Mouse (Mus musculus) effector memory CD4-positive, alpha-beta T cell, adult 5 months (primary cell): ENCODE data around the gene Zfp994. TPM values are rescaled to one million over a fixed set of nuclear protein-coding genes. Genes with fewer than 3 reads are reported as not detected.

Experiments used
- polyA plus RNA-seq: library from polyadenylated mRNA; unstranded; fragments of 100-300 nt; shearing (Covaris generic); gene quantifications from one replicate; pipeline ENCODE4 v1.2.1, GENCODE M21; 2017

The Zfp994 gene
- 2.9 TPM for polyA plus RNA-seq

DNA sequence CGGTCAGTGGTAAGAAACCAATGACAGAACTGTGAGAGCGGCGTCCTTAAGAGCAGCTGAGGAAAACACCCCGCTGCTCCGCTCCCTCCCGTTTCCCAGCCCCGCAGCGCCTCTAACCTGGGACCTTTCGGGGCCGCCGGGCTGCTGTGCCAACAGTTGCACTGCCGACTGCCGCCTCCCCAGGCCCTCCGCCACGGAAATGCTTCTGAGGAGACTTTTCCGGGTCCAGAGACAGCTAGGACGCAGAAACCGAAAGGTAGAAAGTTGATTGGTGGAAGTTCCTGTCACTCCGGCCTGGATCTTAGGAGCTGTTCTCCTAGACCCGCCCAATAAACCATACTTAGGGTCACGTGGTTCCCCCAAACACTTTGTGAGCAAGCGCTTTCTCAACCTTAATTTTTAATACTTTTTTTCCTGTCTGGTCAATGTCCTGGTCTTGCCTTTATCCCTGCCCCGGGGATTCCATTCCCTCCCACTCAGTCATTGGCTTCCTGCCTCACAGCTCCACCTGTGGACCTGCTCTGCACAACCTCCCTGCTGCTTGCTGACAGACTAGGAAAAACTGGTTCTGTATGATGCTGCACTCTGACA, at the start of gene Zfp994:
Gene Zfp994, minus strand, starts transcription at position 195 of the 591 bp plus-strand sequence.

DNA sequence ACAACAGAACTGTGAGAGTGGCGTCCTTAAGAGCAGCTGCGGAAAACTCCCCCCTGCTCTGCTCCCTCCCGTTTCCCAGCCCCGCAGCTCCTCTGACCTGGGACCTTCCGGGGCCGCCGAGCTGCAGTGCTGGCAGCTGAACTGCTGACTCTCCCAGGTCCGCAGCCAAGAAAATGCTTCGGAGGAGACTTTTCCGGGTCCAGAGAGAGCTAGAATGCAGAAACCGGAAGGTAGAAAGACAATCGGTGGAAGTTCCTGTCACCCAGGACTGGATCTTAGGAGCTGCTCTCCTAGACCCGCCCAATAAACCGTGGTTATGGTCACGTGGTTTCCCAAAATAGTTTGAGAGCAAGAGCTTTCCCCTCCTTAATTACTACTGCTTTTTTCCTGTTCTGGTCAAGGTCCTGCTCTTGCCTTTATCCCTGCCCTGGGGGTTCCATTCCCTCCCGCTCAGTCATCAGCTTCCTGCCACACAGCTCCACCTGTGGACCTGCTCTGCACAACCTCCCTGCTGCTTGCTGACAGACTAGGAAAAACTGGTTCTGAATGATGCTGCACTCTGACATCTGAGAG, 59.6 kb downstream of the Zfp994 start, which contains the start of gene Zfp947:
Gene Zfp947, minus strand, starts transcription at position 469 of the 573 bp plus-strand sequence.

Other genes starting within 250 kb of the Zfp994 start
- 0.80 TPM for gene Zfp947, start 59.4 kb downstream of the Zfp994 start, polyA plus RNA-seq
- gene CT030661.1, start 89.2 kb upstream of the Zfp994 start, polyA plus RNA-seq, result 12.6 TPM
- 7.2 TPM for gene Zfp944, start 135.8 kb upstream of the Zfp994 start, polyA plus RNA-seq
- 15.4 TPM for gene Zfp758, start 135.8 kb upstream of the Zfp994 start, polyA plus RNA-seq
- gene Zfp946, start 198.6 kb upstream of the Zfp994 start, polyA plus RNA-seq, result 4.2 TPM